Mouse (Mus musculus): ENCODE measurements around the gene Mtnr1b. TPM values are rescaled to one million over a fixed set of nuclear protein-coding genes. Genes with fewer than 3 reads are reported as not detected.

The Mtnr1b gene
- polyA plus RNA-seq, 1 experiment from 2014 or later, result not detected

GRCm38 (mm10) chr9:15774911-15775310 lies 99.4 kb downstream of the Mtnr1b start:
- Histone ChIP-seq H3K36me3 (ENCODE audit: control insufficient read depth, insufficient read depth, low read length) (no peaks in the 10 kb centered on the region), H3K4me3 (ENCODE audit: low read length) (no peak overlapping the region), H3K27ac (ENCODE audit: low read length) (no peak overlapping the region), H3K9me3 (ENCODE audit: control insufficient read depth, low read length) (no peaks in the 10 kb centered on the region), H3K9ac (ENCODE audit: low read length) (no peak overlapping the region), H3K4me1 (replicated peaks; ENCODE audit: control insufficient read depth, insufficient read depth, low read length) (no peaks in the 10 kb centered on the region), H3K4me2 (ENCODE audit: low read depth, low read length) (no peak overlapping the region), H3K27me3 (ENCODE audit: control insufficient read depth, insufficient read depth, low read depth, low read length) (no peaks in the 10 kb centered on the region)
- 89% methylated on average over 1 of the region's 1 CpGs for WGBS
- no peak for ATAC-seq (ENCODE audit: low read depth)

Other genes starting within 250 kb of the Mtnr1b start
- gene Deup1, start 246.6 kb downstream of the Mtnr1b start, polyA plus RNA-seq (2015; fragmentation: Nextera tagmentation; extraction: Ambion mirVana), result 19.8 and 21.0 TPM in 2 replicates
- gene Slc36a4, start 164.8 kb downstream of the Mtnr1b start, polyA plus RNA-seq (2015; fragmentation: Nextera tagmentation; extraction: Ambion mirVana), result 9.2 and 11.1 TPM in 2 replicates

All from lung, embryonic 16.5 days (tissue).